Mouse (Mus musculus) c-Kit-positive CD71-positive TER-119-negative erythroid progenitor cells, embryonic 14.5 days (primary cell): ENCODE measurements around the gene Gm45140.

ENCODE experiments used
- DNase-seq: peaks from one replicate; pipeline ENCODE4 v3.0.0-alpha.2; 2013; ENCODE audit warnings: low read depth

The Gm45140 gene

GRCm38 (mm10) chr6:87799576-87799975, 36.0 kb downstream of the Gm45140 start:
- no peak for DNase-seq

GRCm38 (mm10) chr6:87797321-87797720, 38.3 kb downstream of the Gm45140 start:
- no peak for DNase-seq

GRCm38 (mm10) chr6:87796251-87796880, 39.2 kb downstream of the Gm45140 start:
- no peak for DNase-seq

- DNase-seq = no peak
Observed at GRCm38 (mm10) chr6:87795385-87796150, 40.0 kb downstream of the Gm45140 start.

GRCm38 (mm10) chr6:87793821-87794510, 41.6 kb downstream of the Gm45140 start:
- DNase-seq = no peak

GRCm38 (mm10) chr6:87791826-87792225, 43.8 kb downstream of the Gm45140 start:
- no peak for DNase-seq

GRCm38 (mm10) chr6:87790779-87791480, 44.7 kb downstream of the Gm45140 start:
- DNase-seq = peak; percentile 86

- no peak for DNase-seq
Observed at GRCm38 (mm10) chr6:87789791-87790190, 45.8 kb downstream of the Gm45140 start.

- no peak for DNase-seq
Observed at GRCm38 (mm10) chr6:87788896-87789587, 46.6 kb downstream of the Gm45140 start.

- DNase-seq = no peak
Observed at GRCm38 (mm10) chr6:87788266-87788895, 47.2 kb downstream of the Gm45140 start.

- no peak for DNase-seq
Observed at GRCm38 (mm10) chr6:87787108-87787890, 48.3 kb downstream of the Gm45140 start.

- DNase-seq = no peak
Observed at GRCm38 (mm10) chr6:87786621-87787020, 49.0 kb downstream of the Gm45140 start.

GRCm38 (mm10) chr6:87784033-87784432, 51.6 kb downstream of the Gm45140 start:
- no peak for DNase-seq

GRCm38 (mm10) chr6:87780546-87781301, 54.9 kb downstream of the Gm45140 start:
- no peak for DNase-seq

GRCm38 (mm10) chr6:87779174-87780165, 56.1 kb downstream of the Gm45140 start:
- DNase-seq = no peak

- DNase-seq = no peak
Observed at GRCm38 (mm10) chr6:87778294-87779173, 57.1 kb downstream of the Gm45140 start.

- no peak for DNase-seq
Observed at GRCm38 (mm10) chr6:87777842-87778241, 57.8 kb downstream of the Gm45140 start, which contains the start of gene Gp9. TSS of gene Gp9 (plus strand) at chr6:87778072.
